Mouse (Mus musculus) urinary bladder, postnatal 4 days (tissue): Measurements from ENCODE around the gene Taar4.

ENCODE experiments used
- DNase-seq, 2 experiments: peaks; one replicate each; pipeline ENCODE4 v3.0.0; 2021 to 2022; ENCODE audit warnings: low spot score in 2 of 2

Taar4 gene

DNA sequence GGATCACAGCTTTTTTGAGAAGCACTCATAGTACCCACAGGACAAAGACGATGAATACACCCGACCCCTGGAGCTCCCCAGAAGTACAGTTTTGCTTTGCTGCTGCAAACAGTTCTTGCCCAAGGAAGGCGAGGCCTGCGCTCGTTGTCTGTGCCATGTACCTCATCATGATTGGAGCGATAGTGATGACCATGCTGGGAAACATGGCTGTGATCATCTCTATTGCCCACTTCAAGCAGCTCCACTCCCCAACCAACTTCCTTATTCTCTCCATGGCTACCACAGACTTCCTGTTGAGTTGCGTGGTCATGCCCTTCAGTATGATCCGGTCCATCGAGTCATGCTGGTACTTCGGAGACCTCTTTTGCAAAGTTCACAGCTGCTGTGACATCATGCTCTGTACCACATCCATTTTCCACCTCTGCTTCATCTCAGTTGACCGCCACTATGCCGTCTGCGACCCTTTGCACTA lies at the start of gene Taar4:
TSS of gene Taar4 (plus strand) at position 51 of the 472 bp plus-strand sequence.
- DNase-seq = no peak

- DNase-seq = no peak
Observed at GRCm38 (mm10) chr10:23920056-23920455, 40.2 kb upstream of the Taar4 start, which contains the start of gene Taar1. Gene Taar1, plus strand, starts transcription at chr10:23920356.

- no peak for DNase-seq
Observed at GRCm38 (mm10) chr10:23922468-23922867, 37.8 kb upstream of the Taar4 start.

GRCm38 (mm10) chr10:23923941-23924340 lies 36.4 kb upstream of the Taar4 start:
- no peak for DNase-seq

GRCm38 (mm10) chr10:23937613-23938012 lies 22.7 kb upstream of the Taar4 start:
- no peak for DNase-seq

GRCm38 (mm10) chr10:23938312-23938711 lies 22.0 kb upstream of the Taar4 start, which contains the start of gene Taar2:
Gene Taar2, plus strand, starts transcription at chr10:23938572.
- DNase-seq = no peak

DNA sequence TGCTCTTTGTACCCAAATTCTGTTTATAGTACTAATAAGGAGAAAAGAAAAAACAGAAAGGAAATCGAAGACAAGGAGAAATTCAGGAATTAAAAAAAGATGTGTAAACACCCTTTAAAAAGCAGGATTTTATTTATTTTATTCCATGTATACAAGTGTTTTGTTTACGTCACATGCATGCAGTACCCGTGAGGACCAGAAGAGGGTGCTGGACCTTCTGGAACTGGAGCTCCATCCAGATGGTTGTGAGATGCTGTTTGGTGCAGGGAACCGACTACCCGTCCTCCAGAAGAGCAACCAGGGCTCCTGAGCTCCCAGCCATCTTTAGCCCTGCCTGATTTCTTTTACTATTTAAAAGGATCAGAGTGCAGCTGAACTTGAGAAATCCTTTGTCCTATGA lies 17.8 kb upstream of the Taar4 start:
- no peak for DNase-seq

- no peak for DNase-seq
Observed at GRCm38 (mm10) chr10:23948026-23948425, 12.3 kb upstream of the Taar4 start.

GRCm38 (mm10) chr10:23949508-23950005 lies 10.7 kb upstream of the Taar4 start, which contains the start of gene Taar3:
Gene Taar3, plus strand, starts transcription at chr10:23949558.
- DNase-seq = no peak

DNA sequence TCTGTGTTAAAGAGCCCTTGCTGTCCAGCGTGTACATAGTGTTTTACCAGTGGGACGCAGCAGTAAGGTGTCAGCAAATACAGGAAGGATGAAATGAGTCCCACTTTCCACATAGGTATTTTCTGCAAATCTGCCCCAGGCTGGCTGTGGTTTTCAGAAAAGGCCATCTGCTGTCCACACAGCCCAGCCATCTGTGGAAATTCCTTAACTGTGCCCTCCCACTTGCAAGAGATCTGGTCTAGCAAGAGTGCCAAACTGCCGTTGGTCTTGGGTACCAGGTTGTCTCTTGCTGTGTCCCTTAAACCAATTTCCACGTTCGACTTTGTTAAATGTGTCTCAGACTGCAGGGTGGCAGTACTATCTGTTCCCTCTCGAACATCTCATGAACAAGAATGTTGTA lies 8.6 kb upstream of the Taar4 start:
- DNase-seq = no peak

- DNase-seq = no peak
Observed at GRCm38 (mm10) chr10:23959071-23959470, 1.2 kb upstream of the Taar4 start.

DNA sequence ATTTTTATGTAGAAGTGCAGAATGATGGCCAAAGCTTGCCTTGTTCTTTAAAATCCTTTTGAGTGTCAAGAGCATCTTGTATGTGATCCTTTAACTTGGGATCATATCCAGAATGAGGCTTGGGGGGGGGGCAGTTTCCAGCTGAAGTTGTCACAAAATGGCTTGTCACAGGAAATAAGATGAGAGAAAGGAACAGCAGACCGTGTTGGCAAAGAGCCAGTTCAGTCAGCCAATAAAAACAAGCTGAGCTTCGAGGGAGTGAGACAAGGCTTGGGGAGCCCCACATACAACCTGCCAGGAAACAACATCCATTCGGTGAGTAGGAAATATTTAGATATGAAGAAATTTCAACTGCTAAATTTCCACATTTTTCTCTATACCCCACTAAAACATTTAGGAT lies 3.1 kb downstream of the Taar4 start:
- DNase-seq = no peak

DNA sequence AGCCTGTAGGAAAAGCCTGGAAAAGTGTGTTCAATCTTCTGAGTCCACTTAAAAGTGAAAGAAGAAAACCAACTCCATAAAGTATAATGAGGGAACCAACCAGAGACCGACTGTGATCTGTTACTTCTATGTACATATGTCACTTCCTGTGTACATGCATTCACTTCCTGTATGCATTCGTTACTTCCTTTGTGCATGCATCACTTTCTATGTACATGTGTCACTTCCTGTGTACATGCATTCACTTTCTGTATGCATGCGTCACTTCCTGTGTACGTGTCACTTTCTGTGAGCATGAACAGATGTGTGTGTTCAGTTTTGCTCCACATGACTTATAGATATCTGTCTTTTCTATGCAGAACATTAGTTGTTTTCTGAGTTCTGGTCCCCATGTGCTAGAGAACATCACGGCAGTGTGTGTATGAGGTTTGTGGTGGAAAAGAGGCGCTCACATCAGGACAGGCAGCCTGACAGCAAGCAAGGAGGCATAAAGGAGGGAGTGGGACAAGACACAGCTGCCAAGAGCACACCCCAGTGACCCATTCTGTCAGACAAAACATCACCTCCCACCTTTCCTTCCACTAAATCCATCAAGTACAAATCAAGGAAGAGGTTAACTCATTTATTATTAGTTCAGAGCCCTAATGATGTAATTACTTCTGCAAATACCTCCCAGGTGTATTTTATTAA lies 4.8 kb downstream of the Taar4 start:
- DNase-seq = no peak

- DNase-seq = no peak
Observed at GRCm38 (mm10) chr10:23970656-23971165, 10.4 kb downstream of the Taar4 start, which contains the start of gene Taar5. Gene Taar5, plus strand, starts transcription at chr10:23970706.

DNA sequence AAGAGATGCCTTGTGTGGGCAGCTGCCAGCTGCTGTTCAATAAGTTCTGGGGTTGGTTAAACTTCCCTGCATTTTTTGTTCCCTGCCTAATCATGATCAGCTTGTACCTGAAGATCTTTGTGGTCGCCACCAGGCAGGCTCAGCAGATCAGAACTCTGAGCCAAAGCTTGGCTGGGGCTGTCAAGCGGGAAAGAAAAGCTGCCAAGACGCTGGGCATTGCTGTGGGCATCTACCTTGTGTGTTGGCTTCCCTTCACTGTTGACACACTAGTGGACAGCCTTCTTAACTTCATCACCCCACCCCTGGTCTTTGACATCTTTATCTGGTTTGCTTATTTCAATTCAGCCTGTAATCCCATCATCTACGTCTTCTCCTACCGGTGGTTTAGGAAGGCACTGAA lies 11.0 kb downstream of the Taar4 start:
- no peak for DNase-seq

GRCm38 (mm10) chr10:23977958-23978357 lies 17.7 kb downstream of the Taar4 start:
- DNase-seq = no peak

GRCm38 (mm10) chr10:23978901-23979705 lies 18.8 kb downstream of the Taar4 start:
- DNase-seq = peak in 1 of 2 experiments; percentile 54

DNA sequence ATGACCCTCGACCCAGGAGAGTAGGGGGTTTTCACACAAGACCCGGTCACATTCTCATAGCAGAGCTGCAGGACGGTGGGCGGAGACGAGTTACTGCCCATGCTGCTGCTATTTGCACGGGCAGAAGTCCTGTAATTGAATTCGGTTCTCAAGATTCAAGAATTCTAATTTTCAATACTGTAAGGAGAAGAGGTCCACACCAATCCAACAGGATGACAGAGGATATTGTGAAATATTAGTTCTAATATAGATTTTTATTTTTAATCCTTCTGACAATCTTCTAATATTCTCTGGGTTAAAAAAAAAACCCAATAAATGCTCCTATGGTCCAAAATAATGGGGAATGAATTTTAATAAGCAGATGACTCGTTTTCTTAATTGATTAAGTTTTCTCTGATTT lies 25.3 kb downstream of the Taar4 start, which contains the start of gene Taar6:
TSS of gene Taar6 (minus strand) at position 101 of the 400 bp plus-strand sequence.
- no peak for DNase-seq

DNA sequence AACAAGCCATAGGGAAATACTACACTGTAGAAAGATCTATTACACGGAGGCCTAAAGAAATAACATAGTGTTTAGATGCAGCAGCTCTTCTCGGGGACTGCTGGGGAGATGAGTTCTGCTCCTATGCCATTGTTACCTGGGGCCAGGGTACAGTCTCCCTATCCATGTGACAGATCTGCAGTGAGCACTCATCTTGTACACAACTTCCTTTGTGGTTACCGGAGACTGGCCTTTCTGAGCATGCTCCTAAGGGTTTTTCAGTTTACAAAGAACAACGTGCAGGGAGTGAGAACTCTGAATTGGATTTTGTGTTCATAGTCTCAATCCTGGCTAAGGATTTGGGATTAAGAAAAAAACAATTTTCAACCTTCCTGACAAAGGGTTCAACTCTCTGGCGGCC lies 26.1 kb downstream of the Taar4 start:
- no peak for DNase-seq

DNA sequence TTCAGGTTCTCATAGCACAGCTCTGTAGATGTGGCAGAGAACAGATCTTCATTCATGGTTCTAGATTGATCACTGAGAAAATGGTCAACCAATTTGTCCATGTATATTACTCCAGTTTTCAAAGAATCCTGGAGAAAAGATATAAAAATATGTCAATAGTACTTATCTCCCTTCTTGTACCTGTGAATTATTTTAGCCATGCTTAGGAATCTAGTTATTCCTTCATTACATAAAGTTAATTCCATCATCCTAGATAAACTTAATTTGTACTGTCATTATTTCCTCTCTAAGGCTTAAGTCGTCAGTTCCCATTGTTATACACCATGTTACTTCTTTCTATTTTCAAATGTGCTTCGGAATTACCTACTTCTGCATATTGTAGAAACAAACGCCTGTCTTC lies 33.1 kb downstream of the Taar4 start, which contains the start of gene Taar7a:
TSS of gene Taar7a (minus strand) at position 101 of the 400 bp plus-strand sequence.
- DNase-seq = no peak

DNA sequence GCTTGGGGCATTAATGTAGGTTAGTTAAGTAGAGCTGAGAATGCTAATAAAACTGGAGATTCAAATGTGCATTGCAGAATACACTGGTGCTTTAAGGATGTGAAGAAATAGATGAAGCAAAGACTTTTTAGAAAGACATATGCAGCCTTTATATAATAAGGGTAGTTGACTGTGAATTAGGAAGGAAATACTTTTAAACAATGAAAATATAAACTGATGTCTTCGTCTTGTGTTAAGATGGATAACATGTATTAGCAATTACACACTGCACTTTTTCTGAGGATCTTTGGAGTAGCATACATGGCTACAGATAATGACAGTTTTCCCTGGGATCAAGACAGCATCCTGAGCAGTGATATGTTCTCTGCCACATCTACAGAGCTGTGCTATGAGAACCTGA lies 39.3 kb downstream of the Taar4 start, which contains the start of gene Taar7b:
TSS of gene Taar7b (plus strand) at position 301 of the 400 bp plus-strand sequence.
- no peak for DNase-seq

DNA sequence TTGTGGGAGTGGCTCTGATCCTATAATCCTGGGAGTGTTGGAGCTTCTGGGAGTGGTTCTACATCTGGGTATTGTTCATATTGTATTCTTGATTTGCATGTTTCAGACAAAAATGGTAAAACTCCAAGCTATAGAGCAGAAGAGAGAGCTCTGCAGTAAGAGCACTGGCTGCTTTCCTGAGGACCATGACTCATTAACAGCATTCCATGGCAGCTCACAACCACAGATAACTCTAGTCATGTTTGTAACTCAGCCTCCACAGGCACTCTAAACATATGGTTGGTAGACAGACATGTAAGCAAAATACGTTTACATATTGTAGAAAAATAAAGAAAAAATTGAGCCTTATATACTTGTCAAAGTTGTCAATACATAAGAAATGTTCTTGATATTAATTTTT lies 46.1 kb downstream of the Taar4 start:
- no peak for DNase-seq
